Mouse (Mus musculus): ENCODE data around the gene Fktn. TPM values are rescaled to one million over a fixed set of nuclear protein-coding genes. Genes with fewer than 3 reads are reported as not detected.

The Fktn gene
- polyA plus RNA-seq, 1 experiment from 2014 or later: 16.5 TPM

DNA sequence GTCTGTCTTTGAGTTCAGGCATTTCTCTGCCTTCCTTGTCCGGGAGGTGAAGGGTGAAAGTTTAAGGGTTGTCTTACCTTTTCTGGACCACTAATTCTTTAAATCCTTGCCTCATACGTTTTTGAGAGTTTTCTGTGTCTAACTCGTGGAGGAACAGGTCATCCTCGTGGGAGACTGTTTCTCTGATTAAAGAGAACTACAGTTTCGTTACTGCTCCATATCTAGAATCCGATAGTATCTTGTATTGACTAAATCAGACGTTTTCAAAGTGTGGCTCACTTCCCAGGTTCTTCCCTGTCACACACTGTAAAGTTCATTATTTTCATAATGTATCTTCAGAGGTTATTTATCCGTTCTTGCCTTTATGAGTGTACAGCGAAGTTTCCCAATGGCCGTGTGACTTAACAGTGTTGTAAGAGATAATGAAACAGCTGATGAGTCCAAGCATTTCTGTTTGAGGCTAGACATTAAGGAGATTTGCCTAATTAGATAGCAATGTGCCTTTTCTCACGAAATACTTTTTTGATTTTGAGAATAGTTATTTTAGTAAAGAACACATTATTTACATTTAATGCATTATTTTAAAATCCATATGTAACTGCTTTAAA lies 112.9 kb downstream of the Fktn start:
- 14% methylated on average over 11 of the region's 11 CpGs for WGBS
- H3K36me3 ChIP-seq (ENCODE audit: control insufficient read depth, insufficient read depth, low read length): no peaks in the 10 kb centered on the region
- DNase-seq (ENCODE audit: low spot score) (no peak), ATAC-seq (replicated peaks; ENCODE audit: low FRiP score, low TSS enrichment, low read depth) (no peak)
- H3K9me3 ChIP-seq (ENCODE audit: control insufficient read depth, low read length): 0 out of 2 replicates have a peak, but pooled peaks cover 2% of the 10 kb centered on the region
- no peaks in the 10 kb centered on the region for H3K27me3 ChIP-seq (replicated peaks; ENCODE audit: control insufficient read depth, insufficient read depth, low read length)
- H3K4me2 ChIP-seq (ENCODE audit: low read length): peak overlapping the region; percentile 56
- peak overlapping the region; percentile 12; the same call in 1 of the 2 replicates for H3K9ac ChIP-seq (ENCODE audit: low read length)
- H3K27ac ChIP-seq (ENCODE audit: low read depth): no peak overlapping the region
- peak overlapping the region; percentile 80 for H3K4me3 ChIP-seq (ENCODE audit: low read depth, low read length)
- no peaks in the 10 kb centered on the region; the same call in 1 of the 2 replicates for H3K4me1 ChIP-seq (replicated peaks; ENCODE audit: control insufficient read depth, insufficient read depth, low read length)

Other genes with a start within 250 kb of the Fktn start
- gene Fsd1l, start 82.5 kb upstream of the Fktn start, polyA plus RNA-seq (2014; fragmentation: Nextera tagmentation; extraction: Ambion mirVana): 15.0 and 17.7 TPM in 2 replicates
- not detected in 2 replicates for gene Tal2, start 65.7 kb downstream of the Fktn start, polyA plus RNA-seq (2014; fragmentation: Nextera tagmentation; extraction: Ambion mirVana)
- gene Tmem38b, start 112.0 kb downstream of the Fktn start, polyA plus RNA-seq (2014; fragmentation: Nextera tagmentation; extraction: Ambion mirVana): 6.2 and 7.2 TPM in 2 replicates